Mouse (Mus musculus): ENCODE results near the gene Slco2a1.
A peak's percentile ranks its signal among the peaks of the same experiment; 100 is the strongest.

Slco2a1 gene

GRCm38 (mm10) chr9:102988462-102988861, at the start of gene Slco2a1:
Slco2a1 (plus strand) TSS chr9:102988712.
- DNase-seq: no peak

- no peak for DNase-seq
Measured at GRCm38 (mm10) chr9:102942221-102942620, 46.3 kb upstream of the Slco2a1 start.

GRCm38 (mm10) chr9:102944891-102945290, 43.6 kb upstream of the Slco2a1 start:
- DNase-seq: no peak

- DNase-seq: no peak
Measured at GRCm38 (mm10) chr9:102946469-102947015, 42.0 kb upstream of the Slco2a1 start.

- no peak for DNase-seq
Measured at GRCm38 (mm10) chr9:102948706-102949105, 39.8 kb upstream of the Slco2a1 start.

- no peak for DNase-seq
Measured at GRCm38 (mm10) chr9:102951091-102951994, 37.2 kb upstream of the Slco2a1 start.

DNA sequence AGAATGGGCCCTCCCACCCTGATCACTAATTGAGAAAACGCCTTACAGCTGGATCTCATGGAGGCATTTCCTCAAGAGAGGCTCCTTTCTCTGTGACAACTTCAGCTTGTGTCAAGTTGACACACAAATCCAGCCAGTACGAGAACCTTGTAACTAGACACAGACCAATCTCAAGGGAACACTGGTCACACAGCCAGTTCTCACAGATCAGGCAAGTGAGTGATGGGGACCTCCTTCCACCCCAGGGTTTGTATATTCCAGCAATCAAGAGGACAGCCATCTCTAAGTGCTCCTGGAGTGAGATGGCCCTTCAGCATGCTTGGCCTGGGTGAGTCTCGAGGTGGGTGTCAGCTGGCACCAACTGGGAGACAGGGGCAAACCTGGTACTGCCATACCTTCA, 32.6 kb upstream of the Slco2a1 start:
- DNase-seq: no peak

GRCm38 (mm10) chr9:102958703-102959102, 29.8 kb upstream of the Slco2a1 start:
- DNase-seq: no peak

- DNase-seq: no peak
Measured at GRCm38 (mm10) chr9:102961356-102962092, 27.0 kb upstream of the Slco2a1 start.

GRCm38 (mm10) chr9:102962093-102962788, 26.3 kb upstream of the Slco2a1 start:
- no peak for DNase-seq

DNA sequence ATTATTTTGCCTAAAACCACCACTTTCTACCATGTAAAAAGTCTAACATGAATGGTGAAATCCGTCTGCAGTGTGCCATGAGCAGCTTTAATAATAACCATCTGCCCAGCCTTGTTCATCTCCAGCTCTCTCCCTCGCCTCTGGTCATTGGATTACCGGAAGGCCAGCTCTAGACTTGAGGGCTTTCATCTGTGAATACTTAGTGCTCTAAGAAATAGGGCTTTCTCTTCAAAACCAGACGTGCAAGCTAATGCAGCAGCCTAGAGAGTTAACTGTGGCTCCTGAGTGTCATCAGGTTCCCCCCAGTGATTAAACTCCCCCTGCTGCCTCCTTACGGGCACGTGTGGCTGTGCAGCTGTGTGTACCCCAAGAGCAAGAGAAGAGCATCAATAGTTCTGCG, 25.2 kb upstream of the Slco2a1 start:
- DNase-seq: no peak

DNA sequence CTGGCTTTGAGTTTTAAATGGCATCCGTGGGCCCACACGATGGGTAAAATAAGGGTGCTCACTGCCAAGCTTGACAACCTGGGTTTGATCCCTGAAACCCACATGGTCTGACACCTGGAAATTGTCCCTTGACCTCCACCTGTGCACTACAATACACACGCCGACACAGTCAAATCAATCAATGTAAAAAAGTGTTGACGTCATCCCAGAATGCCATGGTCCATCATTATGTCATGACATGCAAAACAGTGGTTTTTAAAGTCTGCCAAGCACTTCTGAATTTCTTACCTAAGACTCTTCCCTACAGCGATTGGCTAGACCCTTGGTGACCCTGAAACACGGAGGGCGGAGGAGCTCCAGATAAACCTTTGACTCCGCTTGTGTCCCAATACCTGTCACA, 23.9 kb upstream of the Slco2a1 start:
- DNase-seq: no peak

DNA sequence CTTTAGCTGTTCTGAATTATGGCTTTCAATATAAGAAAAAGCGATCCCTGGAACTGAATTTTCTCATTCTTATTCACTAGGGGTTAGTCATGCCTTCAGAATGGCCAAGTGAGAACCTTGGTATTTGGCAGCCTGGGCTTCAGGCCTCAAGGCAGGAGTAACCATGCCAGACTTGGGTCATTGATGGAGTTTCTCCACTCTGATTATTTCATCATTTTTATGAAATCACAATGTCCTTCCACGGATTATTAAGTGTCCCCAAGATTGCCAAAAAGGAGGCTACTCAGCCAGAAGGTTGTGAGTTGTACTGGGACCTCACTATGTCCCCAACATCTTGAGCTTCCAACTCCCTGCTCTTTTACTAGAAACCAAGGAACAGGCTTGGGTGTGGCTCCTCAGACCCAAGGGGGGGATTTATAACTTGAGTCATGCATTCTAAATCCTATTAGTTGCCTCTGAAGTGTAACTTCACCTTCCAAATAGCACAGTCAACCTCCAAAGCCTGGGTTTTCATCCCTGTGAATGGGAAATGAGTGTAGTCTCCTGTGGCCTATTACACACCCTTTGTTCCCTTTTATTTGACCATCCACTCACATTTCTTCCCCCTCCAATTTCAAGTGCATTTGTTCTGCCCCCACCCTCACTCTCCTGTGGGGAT, 16.0 kb upstream of the Slco2a1 start:
- DNase-seq: no peak

- no peak for DNase-seq
Measured at GRCm38 (mm10) chr9:102975887-102976286, 12.6 kb upstream of the Slco2a1 start.

DNA sequence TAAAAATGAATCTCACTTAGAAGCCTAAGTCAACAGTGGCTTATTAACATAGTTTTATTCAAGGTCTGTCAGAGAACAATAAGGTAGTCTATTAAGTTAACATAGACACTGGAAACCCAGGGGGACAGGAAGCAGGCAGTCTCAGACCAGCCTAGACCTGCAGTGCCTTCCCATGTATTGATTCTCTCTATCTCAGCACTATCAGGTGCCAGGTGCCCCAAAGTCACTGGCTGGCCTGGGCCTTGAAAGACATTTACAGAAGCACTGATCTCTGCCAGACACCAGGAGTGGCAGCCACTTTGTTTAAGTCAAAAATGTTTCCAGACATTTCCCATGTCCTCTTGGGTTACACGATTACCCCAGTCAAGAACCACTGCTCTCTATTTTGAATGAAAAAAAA, 11.4 kb upstream of the Slco2a1 start:
- DNase-seq: no peak

- no peak for DNase-seq
Measured at GRCm38 (mm10) chr9:102977791-102978492, 10.6 kb upstream of the Slco2a1 start.

DNA sequence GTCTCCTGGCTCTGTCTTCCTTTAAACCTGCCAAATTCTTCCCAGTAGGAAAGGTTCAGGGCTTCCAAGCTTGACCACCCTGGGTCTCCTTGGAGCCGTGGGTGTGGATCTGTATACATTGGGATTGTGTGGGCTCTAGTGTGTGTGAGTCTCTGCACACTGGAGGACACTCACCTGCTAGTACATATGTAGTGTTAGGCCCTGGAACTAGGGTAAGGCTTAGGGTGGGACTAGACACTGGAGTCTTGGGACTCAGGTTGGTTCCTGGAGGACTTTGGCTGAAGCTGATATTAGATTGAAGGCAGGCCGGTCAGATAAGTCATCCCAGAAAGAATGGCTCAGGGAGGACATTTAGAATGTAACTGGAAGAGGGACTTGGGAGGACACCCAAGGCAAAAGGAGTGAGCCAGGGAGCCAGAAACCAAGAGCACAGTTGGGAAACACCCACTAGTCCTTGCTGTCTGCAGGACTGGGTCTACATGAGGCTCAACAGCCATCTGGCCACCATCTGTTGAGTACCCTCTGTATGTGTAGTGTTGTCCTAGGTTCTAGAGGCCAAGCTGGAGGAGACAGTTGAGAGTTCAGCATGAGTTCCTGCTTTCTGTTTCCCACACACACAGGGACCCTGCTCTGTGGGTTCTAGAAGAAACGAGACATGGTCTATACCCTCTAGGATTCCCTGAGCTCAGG, 9.4 kb upstream of the Slco2a1 start:
- no peak for DNase-seq

- DNase-seq: peak; percentile 39
Measured at GRCm38 (mm10) chr9:102979956-102980355, 8.6 kb upstream of the Slco2a1 start.

DNA sequence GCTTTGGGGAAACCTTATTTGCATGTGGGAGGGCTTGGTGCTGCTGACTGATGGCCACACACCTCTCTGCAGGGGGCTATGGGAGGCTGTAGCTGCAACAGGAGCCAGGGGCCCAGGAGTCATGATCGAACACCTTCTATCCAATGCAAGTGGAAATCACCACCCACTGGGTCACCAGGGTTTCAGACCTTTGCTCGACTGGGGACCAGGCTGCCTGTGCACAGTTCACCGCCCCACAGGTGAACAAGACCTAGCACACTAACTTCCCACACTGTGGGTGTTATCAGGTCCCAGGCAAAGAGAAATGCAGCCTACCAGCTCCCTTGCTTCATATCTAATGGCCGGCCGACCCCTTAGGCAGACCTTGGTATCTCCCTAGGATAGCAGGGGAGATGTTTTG, 8.1 kb upstream of the Slco2a1 start:
- DNase-seq: no peak

GRCm38 (mm10) chr9:102981791-102982190, 6.7 kb upstream of the Slco2a1 start:
- no peak for DNase-seq

GRCm38 (mm10) chr9:102982376-102982775, 6.1 kb upstream of the Slco2a1 start:
- no peak for DNase-seq

Data from liver (tissue).